ENCODE assay signal across 8 mouse cellular contexts in genomic region chr9:119460410-119460809, GRCm38 (mm10). TPM values are rescaled to one million over a fixed set of nuclear protein-coding genes. Genes with fewer than 3 reads are reported as not detected.
A peak's percentile ranks its signal among the peaks of the same experiment; 100 is the strongest.
DNase-seq lines count a peak whose midpoint lies in the region; TF ChIP-seq lines count a peak whose summit lies in the region.

No protein-coding gene starts in this region.

- H3K9ac ChIP-seq in heart, adult 2 months (ENCODE audit: low read depth, low read length) = no peak overlapping the region

- no peak overlapping the region for H3K27ac ChIP-seq in heart, adult 2 months

- no peaks in the 10 kb centered on the region for H3K36me3 ChIP-seq in heart, adult 2 months (ENCODE audit: control insufficient read depth, insufficient read depth, low read length)

- no peak for TF ChIP-seq CTCF in heart, adult 2 months (IDR thresholded peaks at IDR 0.05)

- peak; percentile 54 to 66 for DNase-seq in heart, adult 2 months
- no peak for DNase-seq in heart, adult 8-10 months (ENCODE audit: low spot score)
- DNase-seq in adrenal gland, adult 2 months = peak; percentile 56
- peak; percentile 80 for DNase-seq in embryo, embryonic 11 days
- peak; percentile 77 to 83 for DNase-seq in heart, postnatal 10 days
- peak; percentile 76 to 80 for DNase-seq in layer of hippocampus, postnatal 10 days (ENCODE audit: low spot score in 2 of 2)
- peak; percentile 56 for DNase-seq in lung, postnatal 25 days (ENCODE audit: low spot score)
- peak; percentile 72 for DNase-seq in right cerebral cortex, postnatal 25 days

- intact Hi-C loops in heart, adult 2 months (cut with DNase I) = loop anchor here (1.0 to 10.0 kb wide), 3 partner anchors 120 to 434 kb away; partner anchors contain the start of gene Wdr48
- intact Hi-C loops in heart, postnatal 10 days (cut with DNase I) = loop anchor here (1.0 to 10.0 kb wide), 4 partner anchors 120 to 434 kb away; partner anchors contain the start of gene Wdr48

- no peak for TF ChIP-seq POLR2A in heart, adult 2 months (IDR thresholded peaks at IDR 0.05; ENCODE audit: insufficient read depth, low read depth, low read length)

- no peaks in the 10 kb centered on the region for H3K27me3 ChIP-seq in heart, adult 2 months (ENCODE audit: control insufficient read depth, insufficient read depth, low read length)

- TF ChIP-seq EP300 in heart, adult 2 months (IDR thresholded peaks at IDR 0.05; ENCODE audit: insufficient read depth, low read depth, low read length) = peak; percentile 57; the same call in 1 of the 2 replicates

- WGBS in heart, adult 2 months = 38% methylated on average over 8 of the region's 8 CpGs

- H3K79me2 ChIP-seq in heart, adult 2 months (replicated peaks; ENCODE audit: control insufficient read depth, insufficient read depth, low read length) = no peaks in the 10 kb centered on the region

- H3K4me3 ChIP-seq in heart, adult 2 months = no peak overlapping the region

- no peaks in the 10 kb centered on the region for H3K4me1 ChIP-seq in heart, adult 2 months (ENCODE audit: control insufficient read depth, insufficient read depth, low read length)

RNA-seq across cellular contexts. Expression of gene Exog, which starts 15.7 kb away (rescaled TPM):
- 1 to 10 TPM; 2.0 to 3.1 TPM for total RNA-seq in heart, adult 2 months (2021)
- 1.7 and 2.8 TPM in 2 replicates for polyA plus RNA-seq in heart, adult 2 months (2012; rRNA removed)
- 1 to 10 TPM; 2.4 to 3.3 (median 2.8) TPM for total RNA-seq in heart, adult 8-10 months (2022)
- total RNA-seq in adrenal gland, adult 2 months (2021) = 1 to 10 TPM; 3.7 to 4.4 TPM
- polyA plus RNA-seq in adrenal gland, adult 2 months (2012; rRNA removed) = 1.5 and 1.6 TPM in 2 replicates
- total RNA-seq in heart, postnatal 10 days (2021) = 1 to 10 TPM; 2.8 to 4.4 TPM
- total RNA-seq in layer of hippocampus, postnatal 10 days (2021) = 10 to 100 TPM; 22.7 to 26.5 TPM

RNA-seq across cellular contexts. Expression of gene Acvr2b, which starts 58.5 kb away (rescaled TPM):
- 1 to 10 TPM; 4.6 to 6.8 TPM for total RNA-seq in heart, adult 2 months (2021)
- polyA plus RNA-seq in heart, adult 2 months (2012; rRNA removed) = 2.2 and 3.1 TPM in 2 replicates
- 1 to 10 TPM; 3.5 to 7.6 (median 5.4) TPM for total RNA-seq in heart, adult 8-10 months (2022)
- total RNA-seq in adrenal gland, adult 2 months (2021) = 1 to 10 TPM; 4.4 to 7.9 TPM
- 4.7 and 5.9 TPM in 2 replicates for polyA plus RNA-seq in adrenal gland, adult 2 months (2012; rRNA removed)
- 1 to 10 TPM; 6.9 to 7.4 TPM for total RNA-seq in heart, postnatal 10 days (2021)
- total RNA-seq in layer of hippocampus, postnatal 10 days (2021) = 10 to 100 TPM; 10.2 to 12.6 TPM

Comparison
In these comparisons a context has a peak if more than half of its experiments do, and no peak if none do; other contexts are left out.
1. RNA of gene Exog, which starts 15.7 kb away (total RNA-seq): 22.7 to 26.5 TPM in layer of hippocampus, postnatal 10 days; 2.8 to 4.4 TPM in heart, postnatal 10 days, 3.7 to 4.4 TPM in adrenal gland, adult 2 months, 2.0 to 3.1 TPM in heart, adult 2 months and 2.4 to 3.3 TPM in heart, adult 8-10 months; every median in the first group is over 4 times any median in the second.